Mouse (Mus musculus): ENCODE results near the gene Tab2. TPM values are rescaled to one million over a fixed set of nuclear protein-coding genes. Genes with fewer than 3 reads are reported as not detected.

The Tab2 gene
- polyA plus RNA-seq (2012; rRNA removed): 17.1 and 21.3 TPM in 2 replicates

DNA sequence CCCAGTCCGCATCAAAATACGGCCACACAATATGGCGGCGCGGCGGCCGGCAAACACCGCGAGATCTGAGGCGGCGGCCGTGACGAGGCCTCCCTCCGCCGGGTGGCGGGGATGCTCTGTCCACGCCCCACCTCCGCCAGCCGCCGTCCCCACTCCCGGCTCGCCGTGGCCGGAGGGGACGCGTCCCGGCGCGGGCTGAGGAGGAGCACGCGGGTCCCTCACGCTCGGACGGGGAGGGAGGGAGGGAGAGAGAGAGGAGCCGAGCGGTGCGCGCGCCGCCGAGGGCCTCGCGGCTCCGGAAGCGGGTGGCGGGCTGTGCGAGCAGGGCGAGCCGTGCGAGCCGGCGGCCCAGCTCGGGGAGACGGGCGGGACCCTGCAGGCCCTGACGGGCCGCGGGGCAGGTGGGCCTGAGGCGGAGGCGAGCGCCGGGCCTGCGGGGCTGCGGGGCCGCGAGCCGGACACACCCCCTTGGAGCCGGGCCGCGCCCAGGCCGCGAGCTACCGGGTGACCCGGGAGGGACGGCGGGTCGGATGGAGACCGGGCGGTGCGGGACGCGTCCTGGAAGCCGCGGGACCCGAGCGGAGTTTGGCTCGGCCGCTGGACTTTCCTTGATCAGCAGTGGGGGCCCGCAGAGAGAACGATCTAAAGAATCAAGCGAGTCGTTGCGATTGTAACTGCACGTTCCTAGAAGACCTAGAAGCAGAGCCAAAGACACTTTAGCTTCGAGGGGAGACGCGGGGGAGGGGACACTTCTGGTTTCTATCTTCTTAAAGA is at the start of gene Tab2:
Gene Tab2 (minus strand): TSS at position 3 of the 774 bp plus-strand sequence.

Other genes with a start within 250 kb of the Tab2 start
- gene Katna1, start 230.2 kb downstream of the Tab2 start, polyA plus RNA-seq (2012; rRNA removed): 7.6 and 8.2 TPM in 2 replicates
- 13.1 and 14.9 TPM in 2 replicates for gene Ginm1, start 163.4 kb downstream of the Tab2 start, polyA plus RNA-seq (2012; rRNA removed)
- gene Ppil4, start 163.3 kb downstream of the Tab2 start, polyA plus RNA-seq (2012; rRNA removed): 10.6 and 11.6 TPM in 2 replicates
- 0.16 and 0.29 TPM in 2 replicates for gene Zc3h12d, start 123.8 kb downstream of the Tab2 start, polyA plus RNA-seq (2012; rRNA removed)